Mouse (Mus musculus) gastrocnemius, adult 2 months (tissue): ENCODE measurements around the gene Dpp6. TPM values are rescaled to one million over a fixed set of nuclear protein-coding genes. Genes with fewer than 3 reads are reported as not detected.

ENCODE experiments used
- DNase-seq: peaks from one replicate; pipeline ENCODE4 v3.0.0; 2022
- H3K27ac ChIP-seq: fragments of 200-600 bp; 2 replicates; pipeline ENCODE4 v1.8.1; 2022; ENCODE audit warnings: mild to moderate bottlenecking
- H3K4me3 ChIP-seq: fragments of 200-600 bp; 2 replicates; pipeline ENCODE4 v1.8.1; 2022; ENCODE audit warnings: mild to moderate bottlenecking, moderate library complexity
- CTCF ChIP-seq: fragments of 200-600 bp; IDR thresholded peaks from 2 replicates; pipeline ENCODE4 v1.8.1; 2022; ENCODE audit warnings: antibody characterized with exemption, mild to moderate bottlenecking, moderate library complexity
- intact Hi-C: fragments of 180-260 bp; cut with DNase I; formaldehyde crosslinking; loops from one replicate; pipeline ENCODE4 v1.15.1; 2025
- total RNA-seq, 2 experiments: library from RNA; stranded (reverse); gene quantifications; 2 replicates each; pipeline ENCODE4 v1.2.3; 2021

Dpp6 gene
- total RNA-seq, 2 experiments from 2014 or later, result 0.25 to 0.64 TPM

DNA sequence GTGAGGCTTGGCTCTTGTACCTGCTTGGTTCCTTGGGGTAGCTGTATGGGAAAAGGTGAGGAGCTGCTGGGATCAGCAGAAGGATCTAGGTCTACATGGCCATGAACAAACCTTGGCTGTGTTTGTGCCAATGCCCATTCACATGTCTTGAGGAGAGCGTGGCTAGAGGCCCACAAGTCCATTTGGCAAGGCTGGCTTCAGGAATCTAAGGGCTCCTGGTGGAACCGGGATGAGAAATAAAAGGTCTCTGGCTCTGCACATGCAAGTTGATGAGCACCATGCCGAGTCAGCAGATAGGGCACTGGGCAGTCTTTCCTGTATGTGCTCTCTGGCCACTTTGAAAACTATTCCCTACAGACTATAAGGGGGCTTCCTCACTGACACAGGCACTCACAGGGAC lies 441.6 kb downstream of the Dpp6 start:
- DNase-seq, result no peak
- TF ChIP-seq CTCF, result no peak
- no peak overlapping the region for H3K27ac ChIP-seq
- intact Hi-C loops, result no loop called here
- no peak overlapping the region for H3K4me3 ChIP-seq

DNA sequence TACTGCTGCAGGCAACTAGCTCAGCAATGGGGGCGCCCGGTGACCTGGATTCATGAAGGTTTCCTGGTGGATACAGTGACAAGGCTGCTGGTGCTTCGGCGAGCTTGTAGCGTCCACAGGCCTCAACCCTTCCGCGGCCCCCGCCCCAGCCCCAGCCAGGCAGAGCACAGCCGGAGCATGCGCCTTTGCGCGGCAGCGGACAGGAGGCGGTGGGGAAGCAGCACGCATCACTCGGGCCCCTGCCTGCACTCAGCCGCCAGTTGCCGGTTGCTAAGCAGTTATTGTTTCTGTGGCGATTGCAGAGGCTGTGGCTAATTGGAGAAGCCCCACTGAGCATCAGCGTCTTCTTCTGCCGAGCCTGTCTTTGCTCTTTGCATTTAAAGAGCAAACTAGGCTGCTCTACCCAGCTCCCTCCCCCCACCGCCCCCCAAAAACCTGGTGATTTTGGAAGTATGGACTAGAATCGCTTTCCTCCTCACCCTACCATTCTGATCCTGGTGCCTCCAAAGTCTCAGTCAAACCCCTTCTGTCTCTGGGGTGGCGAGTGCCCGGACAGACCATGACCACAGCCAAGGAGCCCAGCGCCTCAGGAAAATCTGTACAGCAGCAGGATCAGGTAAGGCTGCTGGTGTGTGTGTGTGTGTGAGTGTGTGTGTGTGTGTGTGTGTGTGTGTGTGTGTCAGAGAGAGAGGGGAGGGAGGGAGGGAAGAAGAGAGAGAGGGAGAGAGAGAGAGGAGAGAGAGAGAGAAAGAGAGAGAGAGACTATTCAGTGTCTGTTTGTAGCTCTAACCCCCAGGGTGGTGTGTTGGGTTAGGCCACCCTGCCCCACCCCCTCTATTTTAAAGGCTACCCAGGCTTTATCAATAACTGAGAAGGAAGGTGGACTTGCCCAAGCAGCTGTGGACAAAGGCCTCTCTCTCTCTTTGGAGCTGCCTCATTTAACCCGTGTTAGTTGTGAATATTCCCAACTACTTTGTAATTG lies 445.0 kb downstream of the Dpp6 start:
- H3K27ac ChIP-seq, result no peak overlapping the region
- no peak for DNase-seq
- no peak overlapping the region for H3K4me3 ChIP-seq
- no peak for TF ChIP-seq CTCF
- intact Hi-C loops, result no loop called here

DNA sequence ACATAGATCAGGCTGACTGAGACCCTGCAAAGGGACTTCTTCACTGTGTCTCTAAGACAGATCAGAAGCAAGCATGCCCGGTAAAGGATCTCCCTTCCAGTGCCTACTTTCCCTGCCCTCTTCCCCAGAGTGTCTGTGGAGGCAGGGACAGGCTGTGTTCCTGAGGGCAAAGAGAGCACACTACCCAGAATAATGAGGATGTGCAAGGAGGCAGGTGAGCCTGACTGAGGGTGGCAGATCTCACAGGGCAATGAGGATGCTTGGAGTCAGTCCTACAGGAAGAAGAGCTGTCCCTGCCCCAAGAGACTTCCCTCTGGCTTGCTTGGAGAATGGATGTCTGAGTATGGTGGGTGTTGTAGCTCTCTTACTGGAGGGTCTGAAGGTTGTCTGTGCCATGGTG lies 445.7 kb downstream of the Dpp6 start:
- Histone ChIP-seq H3K4me3 (no peak overlapping the region), H3K27ac (no peak overlapping the region)
- no peak for DNase-seq
- intact Hi-C loops, result no loop called here
- TF ChIP-seq CTCF, result no peak

DNA sequence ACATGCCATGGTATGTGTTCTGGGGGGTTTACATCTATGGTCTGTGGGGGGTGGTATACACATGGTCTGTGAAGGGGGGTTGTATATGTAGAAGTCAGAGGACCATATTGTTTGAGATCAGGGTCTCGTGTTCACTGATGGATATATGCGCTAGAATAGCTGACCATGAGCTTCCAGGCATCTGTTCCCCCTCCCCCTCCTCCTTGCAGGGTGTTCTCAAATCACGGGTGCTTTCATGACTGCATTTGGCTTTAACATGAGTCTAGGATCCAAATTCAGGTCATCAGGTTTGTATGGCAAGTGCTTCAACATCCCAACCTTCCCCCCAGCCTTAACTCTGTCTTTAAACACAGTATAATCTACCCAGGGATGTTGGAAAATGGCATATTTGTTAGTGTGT lies 448.3 kb downstream of the Dpp6 start:
- intact Hi-C loops, result no loop called here
- Histone ChIP-seq H3K27ac (no peak overlapping the region), H3K4me3 (no peak overlapping the region)
- DNase-seq, result no peak
- no peak for TF ChIP-seq CTCF

DNA sequence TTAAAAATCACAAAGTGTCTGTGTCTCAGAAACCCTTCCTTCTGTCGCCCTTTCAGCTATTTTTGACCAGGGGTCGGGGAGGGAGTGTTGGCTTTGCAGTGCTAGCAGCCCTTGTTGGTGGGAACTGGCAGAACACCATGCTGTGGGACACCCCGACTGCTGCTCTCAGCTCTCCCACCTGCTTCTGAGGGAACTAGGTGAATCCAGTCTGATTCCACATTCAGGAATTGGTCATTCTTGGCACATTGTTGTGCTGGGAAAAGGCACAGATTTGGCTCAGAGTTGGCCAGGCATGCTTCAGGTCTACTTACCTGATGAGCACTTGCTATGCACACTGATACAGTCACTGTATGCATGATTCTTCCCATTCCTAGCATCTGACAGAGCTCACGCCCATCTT lies 454.3 kb downstream of the Dpp6 start:
- no peak for DNase-seq
- Histone ChIP-seq H3K4me3 (no peak overlapping the region), H3K27ac (no peak overlapping the region)
- intact Hi-C loops, result no loop called here
- TF ChIP-seq CTCF, result no peak

DNA sequence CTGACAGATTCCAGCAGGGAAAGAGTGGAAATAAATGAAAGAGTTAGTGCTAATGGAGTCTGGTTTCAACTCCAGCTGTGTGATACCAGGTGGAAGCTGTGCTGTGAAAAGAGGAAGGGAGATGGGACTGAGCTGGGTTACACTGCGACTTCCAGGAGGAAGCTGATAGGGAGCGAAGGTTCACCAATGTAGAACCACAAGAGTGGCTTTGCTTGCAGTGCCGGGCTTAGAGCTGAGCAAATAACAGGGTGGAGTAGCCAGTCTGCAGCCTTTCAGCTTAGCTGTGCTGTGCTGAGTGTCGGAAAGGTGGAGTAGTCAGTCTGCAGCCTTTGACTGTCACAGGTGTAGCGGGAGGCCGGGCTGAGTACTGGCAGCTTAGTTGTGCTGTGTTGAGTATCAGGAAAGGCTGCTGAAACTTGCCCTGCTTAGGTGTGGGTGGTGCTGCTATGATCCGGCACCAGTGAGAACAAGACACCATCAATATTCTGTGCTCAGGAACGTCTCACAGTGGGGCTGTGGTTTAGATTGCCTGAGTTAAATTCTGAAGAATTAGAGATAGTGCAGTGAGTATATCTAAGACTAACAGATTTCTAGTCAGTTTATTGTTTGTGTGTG lies 457.9 kb downstream of the Dpp6 start:
- intact Hi-C loops, result no loop called here
- H3K27ac ChIP-seq, result no peak overlapping the region
- TF ChIP-seq CTCF, result no peak
- H3K4me3 ChIP-seq, result no peak overlapping the region
- DNase-seq, result no peak

DNA sequence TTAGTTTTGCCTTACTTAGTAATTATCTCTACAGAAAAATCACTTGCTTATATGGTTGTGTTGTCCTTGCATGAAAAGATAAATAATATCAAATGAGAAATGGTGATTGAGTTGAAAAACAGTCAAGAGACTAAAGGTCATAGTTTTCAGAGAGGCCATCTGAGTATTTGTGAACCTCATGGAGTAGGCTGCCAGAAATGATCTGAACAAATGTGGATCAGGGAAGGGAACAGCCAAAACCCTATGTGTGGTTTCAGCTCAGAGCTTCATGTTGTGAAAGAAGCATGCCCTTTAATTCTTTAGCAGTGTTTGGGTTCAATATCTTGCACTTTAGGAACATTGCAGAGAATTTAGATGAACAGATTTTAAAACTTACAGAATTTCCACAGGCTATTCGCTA lies 458.9 kb downstream of the Dpp6 start:
- no peak for TF ChIP-seq CTCF
- no peak for DNase-seq
- H3K27ac ChIP-seq, result no peak overlapping the region
- H3K4me3 ChIP-seq, result no peak overlapping the region
- intact Hi-C loops, result no loop called here

DNA sequence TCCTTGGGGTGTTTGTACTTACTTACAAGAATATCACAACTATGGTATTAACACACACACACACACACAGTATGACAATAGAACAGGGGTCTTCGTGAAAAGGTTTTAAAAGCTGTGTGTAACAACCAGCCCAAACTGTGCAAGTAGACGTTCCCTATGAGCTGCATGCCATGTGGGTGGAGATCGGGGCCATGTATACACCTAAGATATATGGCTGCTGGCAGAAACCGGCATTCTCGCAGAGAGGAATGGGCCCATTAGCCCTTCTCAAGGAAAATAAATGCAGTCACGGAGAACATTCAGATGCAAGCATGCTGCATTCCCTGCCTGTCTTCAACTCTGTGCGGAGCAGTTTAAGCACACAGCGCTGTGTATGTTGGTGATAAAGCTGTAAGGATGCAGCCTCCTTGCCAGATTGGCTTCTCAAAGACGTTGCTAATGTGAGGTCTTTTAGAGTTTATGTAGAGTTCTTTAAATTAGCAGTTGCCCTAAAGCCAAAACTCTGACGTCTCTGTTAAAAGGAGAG lies 461.2 kb downstream of the Dpp6 start:
- H3K27ac ChIP-seq, result no peak overlapping the region
- no peak for TF ChIP-seq CTCF
- no peak overlapping the region for H3K4me3 ChIP-seq
- intact Hi-C loops, result no loop called here
- DNase-seq, result no peak

DNA sequence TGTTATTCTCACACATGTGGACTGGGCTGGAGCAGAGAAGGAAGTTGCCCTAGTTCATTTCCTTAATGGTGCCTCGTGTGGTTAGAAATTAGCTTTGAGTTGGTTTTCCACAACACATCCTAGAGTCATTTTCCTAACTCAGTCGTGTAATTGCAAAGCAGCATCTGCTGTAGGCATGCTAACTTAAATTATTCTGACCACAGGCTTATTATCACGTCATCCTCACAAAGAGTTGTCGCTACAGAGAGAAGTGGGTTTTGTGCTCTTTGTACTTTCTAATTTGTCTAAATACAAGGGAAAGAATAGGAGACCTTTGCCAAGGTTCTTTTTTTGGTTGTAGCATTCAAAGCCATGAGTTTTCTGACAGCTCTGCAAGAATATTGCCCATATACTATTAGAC lies 469.9 kb downstream of the Dpp6 start:
- no peak overlapping the region for H3K4me3 ChIP-seq
- DNase-seq, result no peak
- intact Hi-C loops, result no loop called here
- TF ChIP-seq CTCF, result no peak
- no peak overlapping the region for H3K27ac ChIP-seq

DNA sequence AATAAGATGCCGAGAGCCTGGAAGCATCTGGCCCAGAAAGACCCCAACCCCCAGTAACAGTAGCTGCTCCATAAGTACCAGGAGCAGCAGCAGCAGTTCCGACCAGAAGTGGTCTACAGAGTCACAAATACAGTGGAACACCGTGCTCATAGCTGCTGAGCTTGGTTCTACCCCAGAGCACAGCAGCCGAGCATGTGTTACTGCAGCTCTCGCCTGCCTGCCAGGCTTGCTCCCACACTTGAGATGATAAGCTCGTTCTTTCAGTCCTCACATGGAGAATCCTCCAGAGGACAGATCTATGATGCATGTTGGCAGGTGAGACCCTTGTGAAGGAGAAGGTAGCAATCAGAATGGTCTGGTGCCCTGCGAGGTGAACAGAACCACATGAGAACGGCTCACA lies 474.4 kb downstream of the Dpp6 start:
- Histone ChIP-seq H3K4me3 (no peak overlapping the region), H3K27ac (no peak overlapping the region)
- intact Hi-C loops, result no loop called here
- TF ChIP-seq CTCF, result no peak
- DNase-seq, result no peak

DNA sequence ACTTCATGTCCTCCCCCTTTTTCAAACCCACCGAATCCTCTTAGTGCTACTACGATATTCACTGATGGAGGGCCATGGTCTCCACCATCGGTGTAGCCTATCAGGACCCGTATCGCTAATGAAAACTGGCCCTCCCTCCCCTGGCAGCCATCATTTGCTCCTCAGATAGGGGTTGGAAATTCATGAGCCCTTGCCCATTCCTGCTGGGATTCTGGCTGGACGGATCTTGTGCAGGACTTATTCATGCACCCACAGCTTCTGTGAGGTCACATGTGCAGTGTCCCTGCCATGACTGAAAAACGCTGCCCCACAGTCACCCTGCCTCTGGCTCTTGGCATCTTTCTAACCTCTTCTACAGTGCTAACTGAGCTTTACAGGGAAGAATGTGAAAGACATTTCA lies 475.2 kb downstream of the Dpp6 start:
- TF ChIP-seq CTCF, result no peak
- DNase-seq, result no peak
- intact Hi-C loops, result no loop called here

DNA sequence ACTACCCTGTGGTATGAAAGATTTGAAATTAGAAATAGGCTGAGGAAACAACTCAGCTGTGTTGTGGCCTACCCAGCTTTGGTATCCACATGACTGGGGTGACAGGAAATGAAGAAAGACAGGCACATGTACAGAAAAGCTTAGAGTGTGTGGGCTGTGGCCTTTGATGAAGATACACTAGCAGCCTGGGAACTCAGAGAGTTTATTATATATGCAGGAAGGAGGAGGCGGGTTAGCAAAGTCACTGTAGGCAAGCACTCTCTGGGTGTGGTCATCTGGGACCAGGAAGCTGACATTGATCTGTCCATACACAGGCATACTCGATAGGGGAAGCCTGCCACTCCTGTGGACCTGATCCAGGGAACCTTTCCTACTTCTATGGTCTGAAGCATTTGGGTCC lies 487.1 kb downstream of the Dpp6 start:
- no peak for DNase-seq
- Histone ChIP-seq H3K4me3 (no peak overlapping the region), H3K27ac (no peak overlapping the region)
- no peak for TF ChIP-seq CTCF
- intact Hi-C loops, result no loop called here

More for the DNA sequence above, 475.2 kb downstream of the Dpp6 start:
- no peak overlapping the region for H3K4me3 ChIP-seq
- H3K27ac ChIP-seq, result no peak overlapping the region

DNA sequence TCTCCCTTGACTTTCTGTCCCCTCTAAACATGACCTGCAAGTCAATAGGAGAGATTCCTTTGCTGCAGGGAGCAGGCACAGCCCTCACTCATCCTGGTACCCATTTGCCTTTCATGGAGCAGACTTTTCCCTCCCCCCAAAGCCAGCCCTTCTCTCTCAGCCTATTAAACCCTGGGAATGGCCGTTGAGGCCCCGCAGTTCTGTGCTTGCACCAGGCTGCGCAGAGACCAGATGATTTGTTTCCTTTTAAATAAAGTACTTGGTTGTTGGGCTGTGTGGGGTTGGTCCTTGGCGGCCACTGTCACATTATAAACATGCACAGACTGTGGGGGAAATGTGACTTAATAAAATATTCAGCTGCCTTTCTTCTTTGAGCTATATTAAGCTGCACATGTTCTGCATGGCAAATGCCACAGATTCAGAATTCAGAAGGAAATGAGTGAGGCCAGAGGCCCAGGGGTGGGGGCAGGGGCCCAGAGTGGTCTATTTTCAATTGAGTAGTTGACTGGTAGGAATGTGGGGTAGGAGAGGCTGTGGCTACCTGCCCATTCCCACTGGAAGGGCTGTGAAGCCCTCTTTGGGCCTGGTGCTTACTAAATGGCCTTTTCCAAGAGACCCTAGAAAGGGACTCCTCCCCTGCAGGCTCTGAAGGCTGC lies 489.6 kb downstream of the Dpp6 start:
- no peak for DNase-seq
- Histone ChIP-seq H3K4me3 (no peak overlapping the region), H3K27ac (no peak overlapping the region)
- TF ChIP-seq CTCF, result no peak
- intact Hi-C loops, result no loop called here
